Comparison of ENCODE assay signal across 23 mouse cellular contexts in the genomic region with DNA sequence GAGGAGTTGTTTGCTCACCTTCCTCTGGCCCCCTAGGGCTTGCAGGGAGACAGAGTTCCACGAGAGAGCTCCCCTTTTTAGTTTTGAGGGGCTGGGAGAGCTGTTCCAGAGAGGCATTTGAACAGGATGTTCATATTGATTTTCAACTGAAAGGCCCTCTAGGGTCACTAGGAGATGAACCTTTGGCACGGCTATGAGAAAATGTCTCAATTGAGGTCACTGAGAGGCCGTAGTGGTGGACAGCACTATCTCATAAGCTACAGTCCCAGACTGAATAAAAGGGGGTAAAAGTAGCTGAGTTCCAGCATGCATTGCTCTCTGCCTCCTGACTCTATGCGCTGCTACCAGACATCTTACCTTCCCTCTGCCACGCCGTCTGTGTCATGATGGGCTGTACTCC.
"Had no signal": no experiment of that assay in that cellular context is flagged by ENCODE, and none has a peak within 500 bp of the region (broad histone marks: within the 10 kb centered on the region; RNA-seq: fewer than 3 reads in every experiment).

No protein-coding gene starts in this region.

- H3K27me3 ChIP-seq: forebrain, embryonic 15.5 days; heart, embryonic 12.5 days; hindbrain, embryonic 12.5 days; intestine, embryonic 15.5 days; limb, embryonic 12.5 days had no signal

- H3K9ac ChIP-seq: forebrain, embryonic 15.5 days; forebrain, postnatal 0 days; heart, embryonic 12.5 days; hindbrain, embryonic 12.5 days; hindbrain, embryonic 14.5 days; intestine, embryonic 15.5 days; limb, embryonic 12.5 days had no signal

- H3K9me3 ChIP-seq: forebrain, embryonic 15.5 days; heart, embryonic 10.5 days; heart, embryonic 12.5 days; hindbrain, embryonic 10.5 days; hindbrain, embryonic 12.5 days; intestine, embryonic 15.5 days; limb, embryonic 10.5 days; limb, embryonic 12.5 days had no signal

- ATAC-seq: forebrain, embryonic 15.5 days; forebrain, postnatal 0 days; hindbrain, embryonic 16.5 days; inflammation-experienced regulatory T-cells, adult 6 months; intestine, embryonic 15.5 days; intestine, postnatal 0 days had no signal

- H3K4me2 ChIP-seq: forebrain, embryonic 15.5 days; heart, embryonic 12.5 days; hindbrain, embryonic 12.5 days; hindbrain, embryonic 14.5 days; intestine, embryonic 15.5 days; limb, embryonic 12.5 days had no signal

- H3K4me3 ChIP-seq: forebrain, embryonic 15.5 days; heart, embryonic 10.5 days; heart, embryonic 12.5 days; hindbrain, embryonic 10.5 days; hindbrain, embryonic 12.5 days; intestine, embryonic 15.5 days; layer of hippocampus, adult 2 months; left cerebral cortex, adult 2 months; limb, embryonic 10.5 days; limb, embryonic 12.5 days had no signal

- H3K27ac ChIP-seq: forebrain, embryonic 15.5 days; heart, embryonic 10.5 days; hindbrain, embryonic 10.5 days; hindbrain, embryonic 12.5 days; hindbrain, embryonic 14.5 days; intestine, embryonic 15.5 days; layer of hippocampus, adult 2 months; left cerebral cortex, adult 2 months; limb, embryonic 10.5 days; limb, embryonic 12.5 days had no signal

- H3K36me3 ChIP-seq: forebrain, embryonic 15.5 days; heart, embryonic 10.5 days; heart, embryonic 12.5 days; hindbrain, embryonic 10.5 days; hindbrain, embryonic 12.5 days; intestine, embryonic 15.5 days; limb, embryonic 10.5 days; limb, embryonic 12.5 days had no signal

- DNase-seq: forebrain, postnatal 0 days; heart, adult 18-20 months; heart, postnatal 10 days; heart, postnatal 4 days; kidney, adult 18-20 months; kidney, adult 8-10 months; kidney, postnatal 10 days; kidney, postnatal 25 days; kidney, postnatal 4 days had no signal

- H3K4me1 ChIP-seq: forebrain, embryonic 15.5 days; heart, embryonic 10.5 days; heart, embryonic 12.5 days; intestine, embryonic 15.5 days; limb, embryonic 10.5 days; limb, embryonic 12.5 days had no signal
